Mouse (Mus musculus) left cerebral cortex, postnatal 36 days (tissue): ENCODE data around the gene Ribc1. TPM values are rescaled to one million over a fixed set of nuclear protein-coding genes. Genes with fewer than 3 reads are reported as not detected.

Experiments used
- total RNA-seq, 2 experiments: library from RNA; stranded (reverse); gene quantifications; 2 replicates each; pipeline ENCODE4 v1.2.3; 2021

Ribc1 gene
- total RNA-seq, 2 experiments from 2014 or later, result 0.27 to 0.49 TPM

Other genes with a start within 250 kb of the Ribc1 start
- gene Huwe1, start 215.5 kb downstream of the Ribc1 start, total RNA-seq, result 100 to 1,000 TPM; 258 to 308 TPM
- gene Hsd17b10, start 14.4 kb downstream of the Ribc1 start, total RNA-seq, result 10 to 100 TPM; 40.2 to 42.0 TPM
- gene Smc1a, start 133 bp upstream of the Ribc1 start, total RNA-seq, result 10 to 100 TPM; 45.2 to 51.3 TPM
- gene Iqsec2, start 128.0 kb upstream of the Ribc1 start, total RNA-seq, result 100 to 1,000 TPM; 156 to 160 TPM
- 10 to 100 TPM; 52.7 to 55.8 TPM for gene Kdm5c, start 216.7 kb upstream of the Ribc1 start, total RNA-seq